Mouse (Mus musculus): ENCODE measurements around the gene Phf21a. TPM values are rescaled to one million over a fixed set of nuclear protein-coding genes. Genes with fewer than 3 reads are reported as not detected.

Phf21a gene
- 5.6 and 5.9 TPM in 2 replicates for polyA plus RNA-seq (2016; fragmentation: Nextera tagmentation; extraction: Ambion mirVana)

DNA sequence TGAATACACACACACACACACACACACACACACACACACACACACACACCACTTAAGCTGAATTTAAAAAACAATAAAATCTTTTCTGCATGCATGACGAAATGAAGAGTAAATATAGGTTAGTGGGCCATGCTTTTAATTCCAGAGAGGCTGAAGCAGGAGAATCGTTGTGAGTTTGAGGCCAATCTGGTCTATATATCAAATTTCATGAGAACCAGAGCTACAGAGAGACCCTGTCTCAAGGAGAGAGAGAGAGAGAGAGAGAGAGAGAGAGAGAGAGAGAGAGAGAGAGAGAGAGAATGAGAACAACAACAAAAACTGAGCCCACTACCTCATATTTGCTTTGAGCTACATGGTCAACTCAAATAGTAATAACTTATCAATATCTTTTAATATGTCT is at the start of gene Phf21a:
Phf21a (plus strand) TSS at position 301 of the 400 bp plus-strand sequence.
- no peak within 1 kb of the TSS for H3K9ac ChIP-seq
- H3K27ac ChIP-seq = no peak within 1 kb of the TSS
- 61% methylated on average over 2 of the region's 2 CpGs for WGBS (ENCODE audit: insufficient replicate concordance)
- H3K9me3 ChIP-seq (replicated peaks) = no peaks in the 10 kb centered on the region
- no peaks in the 10 kb centered on the region for H3K36me3 ChIP-seq
- H3K4me1 ChIP-seq = no peaks in the 10 kb centered on the region
- no peak for ATAC-seq
- H3K4me3 ChIP-seq = no peak within 1 kb of the TSS
- no peaks in the 10 kb centered on the region for H3K27me3 ChIP-seq (replicated peaks)
- H3K4me2 ChIP-seq = no peak within 1 kb of the TSS

DNA sequence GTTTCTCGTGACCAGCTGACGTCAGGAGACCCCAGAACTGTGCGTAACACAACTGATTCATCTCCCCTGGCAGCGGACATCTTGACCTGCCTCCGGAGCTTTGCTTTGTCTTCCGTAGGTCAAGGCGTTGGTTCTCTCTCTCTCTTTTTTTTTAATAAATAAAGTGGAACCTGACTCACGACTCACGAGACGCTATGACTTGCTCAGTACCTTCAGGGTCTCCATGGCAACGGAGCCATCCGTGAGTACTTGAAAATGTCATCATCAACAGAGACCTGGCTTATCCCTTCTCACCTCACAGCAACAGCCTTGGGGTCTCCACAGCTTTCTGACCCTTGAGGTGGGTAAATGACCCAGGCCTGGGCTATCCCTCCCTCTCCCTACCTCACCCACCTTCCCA is 49.6 kb upstream of the Phf21a start:
- Histone ChIP-seq H3K4me3 (no peak overlapping the region), H3K36me3 (no peaks in the 10 kb centered on the region), H3K27me3 (replicated peaks) (peaks cover 9% of the 10 kb centered on the region; the same call in 1 of the 2 replicates), H3K9me3 (replicated peaks) (no peaks in the 10 kb centered on the region), H3K4me1 (no peaks in the 10 kb centered on the region), H3K27ac (no peak overlapping the region), H3K9ac (no peak overlapping the region), H3K4me2 (no peak overlapping the region)
- WGBS (ENCODE audit: insufficient replicate concordance) = 74% methylated on average over 12 of the region's 12 CpGs
- ATAC-seq = no peak

DNA sequence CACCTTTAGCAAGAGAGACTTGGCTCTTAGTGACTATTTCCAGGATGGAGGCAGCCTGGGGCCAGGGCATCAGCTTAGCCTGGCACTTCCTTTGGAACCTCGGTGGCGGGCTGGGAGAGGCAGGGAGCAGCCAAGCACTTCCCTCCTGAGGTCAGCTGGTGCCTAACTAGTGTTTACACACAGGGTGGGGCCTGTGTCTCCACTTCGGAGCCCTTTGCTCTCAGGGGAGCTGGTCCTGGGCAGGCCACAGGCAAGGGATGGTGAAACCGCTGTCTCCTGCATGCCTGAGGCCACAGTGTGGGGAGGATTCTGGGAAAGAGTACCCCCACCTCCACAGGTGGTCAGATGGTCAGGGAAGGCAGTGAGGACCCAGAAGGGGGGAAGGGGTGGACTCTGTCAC is 45.3 kb upstream of the Phf21a start:
- Histone ChIP-seq H3K9me3 (replicated peaks) (no peaks in the 10 kb centered on the region), H3K9ac (no peak overlapping the region), H3K4me2 (no peak overlapping the region), H3K4me1 (no peaks in the 10 kb centered on the region), H3K36me3 (no peaks in the 10 kb centered on the region), H3K27ac (no peak overlapping the region), H3K27me3 (replicated peaks) (peaks cover 48% of the 10 kb centered on the region), H3K4me3 (no peak overlapping the region)
- peak; percentile 72; the same call in 1 of the 2 replicates for ATAC-seq
- WGBS (ENCODE audit: insufficient replicate concordance) = 23% methylated on average over 4 of the region's 4 CpGs

DNA sequence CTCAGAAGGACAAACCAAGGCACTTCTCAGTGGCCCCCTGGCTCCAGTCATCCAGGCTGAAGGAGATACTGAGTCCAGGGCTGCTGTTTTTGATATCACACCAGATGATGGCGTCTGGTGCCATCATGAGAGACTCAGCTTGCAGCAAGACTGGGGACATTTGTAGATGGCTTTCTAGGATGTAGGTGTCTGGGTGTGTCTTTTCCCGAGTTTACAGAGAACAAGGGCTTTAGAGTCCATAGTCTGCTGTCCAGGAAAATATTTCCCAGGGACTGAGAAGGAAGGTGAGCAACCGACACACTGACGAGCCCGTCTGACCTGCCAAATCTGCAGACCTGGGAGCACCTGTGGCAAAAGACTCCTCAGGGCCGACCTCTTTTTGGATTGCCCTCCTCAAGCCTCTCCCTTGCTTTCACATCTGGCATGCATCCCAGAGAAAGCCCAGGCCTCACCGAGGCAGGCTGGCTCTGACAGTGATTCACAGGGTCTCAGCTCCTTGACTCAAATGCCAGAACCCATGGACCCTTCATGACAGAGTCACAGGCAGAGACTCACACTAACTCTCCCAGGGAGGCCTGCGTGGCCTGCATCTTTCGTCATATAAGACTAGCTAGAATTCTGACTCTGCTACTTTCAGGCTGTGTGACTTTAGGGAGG is 44.8 kb upstream of the Phf21a start:
- ATAC-seq = no peak
- H3K4me2 ChIP-seq = no peak overlapping the region

DNA sequence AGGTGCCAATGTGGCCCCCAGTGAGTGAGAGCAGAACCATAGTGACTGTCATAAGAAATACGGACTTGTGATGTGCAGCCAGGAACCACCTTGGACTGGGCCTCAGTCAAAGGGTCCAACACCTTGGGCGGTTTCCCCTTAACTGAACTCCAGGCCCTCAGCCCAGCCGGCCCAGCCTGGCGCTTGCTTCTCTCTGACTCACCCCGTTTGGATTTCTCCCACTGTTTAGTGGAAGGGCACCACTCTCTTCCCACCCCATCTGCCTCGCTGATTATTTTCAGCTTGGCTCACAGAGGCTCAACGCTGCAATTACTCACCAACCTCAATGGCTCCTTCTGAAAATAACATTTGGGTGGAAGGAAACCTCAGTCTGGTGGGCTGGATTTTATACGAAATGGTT is 40.7 kb upstream of the Phf21a start:
- ATAC-seq = no peak
- 58% methylated on average over 8 of the region's 8 CpGs for WGBS (ENCODE audit: insufficient replicate concordance)
- Histone ChIP-seq H3K4me1 (peaks cover 18% of the 10 kb centered on the region), H3K4me2 (no peak overlapping the region), H3K9me3 (replicated peaks) (no peaks in the 10 kb centered on the region), H3K36me3 (no peaks in the 10 kb centered on the region), H3K27me3 (replicated peaks) (peaks cover 87% of the 10 kb centered on the region), H3K27ac (no peak overlapping the region), H3K4me3 (no peak overlapping the region), H3K9ac (no peak overlapping the region)

More for the DNA sequence above, 44.8 kb upstream of the Phf21a start:
- Histone ChIP-seq H3K4me3 (no peak overlapping the region), H3K9me3 (replicated peaks) (no peaks in the 10 kb centered on the region), H3K27ac (no peak overlapping the region), H3K4me1 (no peaks in the 10 kb centered on the region), H3K27me3 (replicated peaks) (peaks cover 50% of the 10 kb centered on the region), H3K36me3 (no peaks in the 10 kb centered on the region), H3K9ac (no peak overlapping the region)
- WGBS (ENCODE audit: insufficient replicate concordance) = 57% methylated on average over 9 of the region's 9 CpGs

DNA sequence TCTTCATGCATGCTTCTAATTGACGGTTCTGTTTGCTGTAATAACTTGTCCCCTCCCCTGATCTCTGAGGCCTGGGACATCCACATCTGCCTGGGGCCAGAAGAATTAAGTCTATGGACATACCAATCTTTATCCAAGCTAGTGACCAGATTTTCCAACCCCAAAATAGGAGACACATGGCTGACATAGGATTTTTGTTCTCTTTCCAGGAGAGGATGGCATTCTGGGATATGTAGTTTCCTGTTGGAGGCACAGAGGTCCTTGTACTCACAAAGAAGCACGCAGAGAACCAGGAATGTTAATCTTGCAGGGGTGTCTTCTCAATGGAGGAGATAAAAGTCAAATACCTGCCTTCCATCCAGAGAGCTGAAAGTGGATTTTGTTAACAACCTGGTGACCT is 40.2 kb upstream of the Phf21a start:
- Histone ChIP-seq H3K4me3 (no peak overlapping the region), H3K36me3 (no peaks in the 10 kb centered on the region), H3K4me2 (no peak overlapping the region), H3K9me3 (replicated peaks) (no peaks in the 10 kb centered on the region), H3K27me3 (replicated peaks) (peaks cover 92% of the 10 kb centered on the region), H3K27ac (no peak overlapping the region), H3K9ac (no peak overlapping the region), H3K4me1 (peaks cover 18% of the 10 kb centered on the region)
- 41% methylated on average over 2 of the region's 2 CpGs for WGBS (ENCODE audit: insufficient replicate concordance)
- no peak for ATAC-seq

DNA sequence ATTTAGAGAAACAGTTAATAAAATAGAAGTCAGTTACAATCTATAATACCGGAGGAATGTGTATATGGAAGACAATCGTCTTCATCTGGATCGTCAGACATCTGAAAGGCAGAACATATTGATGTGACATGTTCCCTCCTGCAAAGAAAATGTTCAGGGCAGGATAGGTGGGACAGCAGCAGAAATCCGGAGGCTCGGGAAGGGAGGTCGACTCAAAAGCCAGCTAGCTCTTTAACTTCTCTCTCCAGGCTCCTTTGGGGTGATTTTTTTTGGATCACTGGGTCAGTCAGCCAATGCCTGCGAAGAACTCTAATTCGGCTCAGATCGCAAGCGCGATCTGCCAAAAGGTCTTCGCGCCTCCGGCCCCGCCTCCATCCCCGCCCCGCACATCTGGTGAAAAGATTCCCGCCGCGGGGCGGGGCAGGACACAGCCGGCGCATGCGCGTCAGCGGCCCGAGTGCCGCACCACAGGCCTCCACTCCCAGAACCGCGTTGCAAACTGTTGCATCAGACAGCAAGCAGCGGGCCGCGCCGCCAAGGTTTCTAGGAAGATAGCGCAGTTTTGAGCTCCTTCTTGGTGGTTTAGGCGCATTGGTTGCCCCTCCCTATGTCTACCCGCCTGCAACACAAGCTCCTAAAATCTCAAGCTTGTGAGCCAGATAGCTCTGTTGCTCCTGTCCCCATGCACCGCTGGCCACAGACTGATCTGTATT is 37.7 kb upstream of the Phf21a start:
- H3K27ac ChIP-seq = peak overlapping the region; percentile 62
- H3K27me3 ChIP-seq (replicated peaks) = peaks cover 97% of the 10 kb centered on the region
- peak overlapping the region; percentile 46 for H3K4me3 ChIP-seq
- H3K9me3 ChIP-seq (replicated peaks) = no peaks in the 10 kb centered on the region
- H3K4me1 ChIP-seq = peaks cover 35% of the 10 kb centered on the region
- peak overlapping the region; percentile 59 for H3K9ac ChIP-seq
- H3K36me3 ChIP-seq = no peaks in the 10 kb centered on the region
- peak overlapping the region; percentile 76 for H3K4me2 ChIP-seq
- peak; percentile 74 for ATAC-seq
- 4% methylated on average over 38 of the region's 38 CpGs for WGBS (ENCODE audit: insufficient replicate concordance)

DNA sequence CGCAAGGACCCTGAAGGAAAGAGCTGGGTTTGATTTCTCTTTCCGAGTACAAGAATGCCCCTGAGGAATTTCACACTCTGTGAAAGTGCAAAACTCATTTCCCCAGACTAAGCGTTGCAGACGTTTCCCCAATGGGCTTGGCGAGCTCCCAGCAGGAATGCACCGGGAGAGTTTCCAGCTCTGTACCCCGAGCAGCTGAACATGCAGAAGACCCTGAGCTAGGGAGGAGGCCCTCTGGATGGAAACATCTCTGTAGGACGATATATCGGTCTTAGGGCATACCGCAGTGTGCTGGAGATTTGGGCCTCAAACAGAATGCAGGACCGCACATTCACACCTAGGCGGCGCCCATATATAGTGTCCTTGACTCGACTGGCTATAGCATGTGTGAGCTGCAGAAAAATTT is 37.1 kb upstream of the Phf21a start:
- Histone ChIP-seq H3K4me2 (peak overlapping the region; percentile 76), H3K27me3 (replicated peaks) (peaks cover 97% of the 10 kb centered on the region), H3K9me3 (replicated peaks) (no peaks in the 10 kb centered on the region), H3K27ac (peak overlapping the region; percentile 62), H3K4me3 (peak overlapping the region; percentile 46), H3K36me3 (no peaks in the 10 kb centered on the region), H3K4me1 (peaks cover 35% of the 10 kb centered on the region), H3K9ac (peak overlapping the region; percentile 59)
- WGBS (ENCODE audit: insufficient replicate concordance) = 4% methylated on average over 14 of the region's 14 CpGs
- ATAC-seq = peak; percentile 65; the same call in 1 of the 2 replicates

DNA sequence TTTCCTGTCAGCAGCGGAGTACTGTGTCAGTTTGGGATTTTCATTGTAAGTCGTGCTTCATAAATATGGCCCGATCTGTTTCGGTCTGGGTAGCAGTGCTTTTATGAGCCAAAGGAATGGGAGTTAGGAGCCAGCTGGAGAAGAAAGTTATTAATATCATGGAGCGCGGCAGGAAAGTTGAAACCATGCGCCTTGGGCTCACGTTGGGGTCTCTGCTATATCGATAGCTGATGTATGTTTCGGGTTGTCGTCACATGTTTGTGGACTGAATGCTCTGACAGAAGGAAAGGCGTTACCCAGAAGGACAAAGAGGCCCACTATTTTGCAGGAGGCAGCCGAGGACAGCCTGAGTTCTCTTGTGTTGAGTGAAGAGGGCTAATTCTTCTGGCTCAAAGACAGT is 36.2 kb upstream of the Phf21a start:
- peaks cover 95% of the 10 kb centered on the region for H3K27me3 ChIP-seq (replicated peaks)

DNA sequence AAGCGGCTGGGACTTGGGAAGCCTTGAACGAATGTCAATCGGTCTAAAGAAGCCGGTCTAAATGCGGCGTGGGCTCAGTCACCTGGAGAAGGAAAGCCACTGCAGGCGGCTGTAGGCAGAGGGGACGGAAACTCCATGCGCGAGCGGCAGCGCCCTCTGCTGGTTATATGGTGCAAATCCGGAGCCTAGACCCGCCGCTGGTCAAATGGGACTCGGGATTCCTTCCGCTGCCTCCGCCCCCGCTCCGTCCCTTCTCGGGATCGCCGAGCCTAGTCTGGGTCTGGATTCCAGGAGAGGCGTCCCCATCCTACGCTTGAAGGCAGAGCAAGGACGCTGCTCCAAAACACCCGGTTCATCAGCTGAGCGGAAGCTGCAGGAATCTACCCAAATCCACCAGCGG is 34.4 kb upstream of the Phf21a start:
- Histone ChIP-seq H3K27ac (no peak overlapping the region), H3K36me3 (no peaks in the 10 kb centered on the region), H3K4me2 (peak overlapping the region; percentile 84), H3K9me3 (replicated peaks) (no peaks in the 10 kb centered on the region), H3K27me3 (replicated peaks) (peaks cover 91% of the 10 kb centered on the region), H3K4me3 (peak overlapping the region; percentile 56), H3K4me1 (peaks cover 35% of the 10 kb centered on the region), H3K9ac (no peak overlapping the region; the same call in 1 of the 2 replicates)
- ATAC-seq = peak; percentile 40; the same call in 1 of the 2 replicates
- WGBS (ENCODE audit: insufficient replicate concordance) = under 1% methylated on average over 29 of the region's 29 CpGs

More for the DNA sequence above, 36.2 kb upstream of the Phf21a start:
- ATAC-seq = no peak
- H3K27ac ChIP-seq = no peak overlapping the region
- WGBS (ENCODE audit: insufficient replicate concordance) = 84% methylated on average over 13 of the region's 13 CpGs
- peaks cover 35% of the 10 kb centered on the region for H3K4me1 ChIP-seq
- H3K9ac ChIP-seq = no peak overlapping the region
- no peak overlapping the region for H3K4me2 ChIP-seq
- no peak overlapping the region for H3K4me3 ChIP-seq
- H3K36me3 ChIP-seq = no peaks in the 10 kb centered on the region
- no peaks in the 10 kb centered on the region for H3K9me3 ChIP-seq (replicated peaks)

DNA sequence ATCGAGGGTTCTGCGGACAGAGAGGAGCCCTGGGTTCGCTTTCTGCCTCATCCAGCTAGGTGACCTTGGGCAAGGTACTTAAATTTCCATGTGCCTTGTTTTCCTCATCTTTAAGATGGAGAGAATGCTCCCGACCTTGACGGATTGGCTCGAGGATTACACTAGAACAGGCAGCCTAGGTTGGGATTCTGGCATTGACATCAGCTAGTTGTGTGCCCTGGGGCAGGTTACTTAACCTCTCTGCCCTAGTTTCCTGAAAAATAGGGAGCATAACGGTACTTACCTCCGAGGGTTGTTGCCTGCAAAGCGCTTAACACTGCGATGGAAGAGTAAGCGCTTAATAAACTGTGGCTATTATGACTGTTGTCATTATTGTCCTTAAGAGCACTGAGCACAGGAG is 34.0 kb upstream of the Phf21a start:
- Histone ChIP-seq H3K4me2 (peak overlapping the region; percentile 84), H3K4me3 (peak overlapping the region; percentile 56), H3K9me3 (replicated peaks) (no peaks in the 10 kb centered on the region), H3K4me1 (peaks cover 35% of the 10 kb centered on the region), H3K9ac (no peak overlapping the region; the same call in 1 of the 2 replicates), H3K27ac (no peak overlapping the region), H3K36me3 (no peaks in the 10 kb centered on the region), H3K27me3 (replicated peaks) (peaks cover 86% of the 10 kb centered on the region)
- ATAC-seq = no peak
- 4% methylated on average over 11 of the region's 11 CpGs for WGBS (ENCODE audit: insufficient replicate concordance)

DNA sequence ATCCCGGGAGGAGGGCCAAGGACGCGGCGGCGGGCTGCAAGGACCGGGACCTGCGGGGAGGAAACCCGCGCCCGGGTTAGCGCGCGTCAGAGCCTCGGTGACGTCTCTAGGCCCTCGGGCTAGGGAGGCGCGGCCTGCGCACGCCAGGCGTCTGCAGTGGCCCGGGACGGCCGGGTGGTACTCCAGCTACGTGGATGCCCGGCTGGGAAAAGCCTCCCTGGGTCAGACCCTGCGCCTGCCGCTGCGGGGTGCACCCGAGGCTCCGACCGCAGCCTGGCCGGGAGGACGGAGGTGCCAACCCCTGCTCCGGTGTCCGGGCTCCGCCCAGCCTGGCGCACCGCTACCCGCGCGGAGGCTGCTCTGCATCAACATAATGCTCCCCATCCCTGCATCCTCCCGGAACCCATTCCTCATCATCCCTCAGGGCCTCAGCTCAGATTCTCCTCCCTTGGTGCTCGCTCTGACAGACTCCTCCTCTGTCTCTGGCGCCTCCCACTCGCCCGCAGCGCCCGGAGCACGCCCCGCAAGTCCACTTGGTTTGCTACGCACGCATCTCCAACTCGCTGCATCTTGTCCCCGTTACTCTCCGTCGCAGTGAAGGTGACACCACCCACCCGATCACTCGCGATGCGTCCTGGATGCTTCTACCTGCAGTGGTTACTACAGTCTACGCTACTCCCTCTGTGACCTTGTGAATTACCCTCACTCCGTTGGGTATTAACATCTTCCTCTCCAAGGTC is 33.3 kb upstream of the Phf21a start:
- H3K9me3 ChIP-seq (replicated peaks) = no peaks in the 10 kb centered on the region
- H3K9ac ChIP-seq = no peak overlapping the region; the same call in 1 of the 2 replicates
- under 1% methylated on average over 63 of the region's 63 CpGs for WGBS (ENCODE audit: insufficient replicate concordance)
- H3K4me3 ChIP-seq = peak overlapping the region; percentile 56
- no peak overlapping the region for H3K27ac ChIP-seq
- H3K27me3 ChIP-seq (replicated peaks) = peaks cover 79% of the 10 kb centered on the region
- no peaks in the 10 kb centered on the region for H3K36me3 ChIP-seq
- H3K4me1 ChIP-seq = peaks cover 35% of the 10 kb centered on the region
- ATAC-seq = peak; percentile 35; the same call in 1 of the 2 replicates
- peak overlapping the region; percentile 84 for H3K4me2 ChIP-seq
